Mouse (Mus musculus): Measurements from ENCODE around the gene Nup210l.

- TF ChIP-seq CTCF (IDR thresholded peaks at IDR 0.05; ENCODE audit: control insufficient read depth, insufficient read depth, insufficient read length) (no peak), MAX (IDR thresholded peaks at IDR 0.05) (no peak), CEBPB (IDR thresholded peaks at IDR 0.05; ENCODE audit: low read depth) (no peak), MYOG (IDR thresholded peaks at IDR 0.05; ENCODE audit: control insufficient read depth, extremely low read depth, insufficient read length) (no peak), MYOD1 (IDR thresholded peaks at IDR 0.05; ENCODE audit: control insufficient read depth, insufficient read length, low read depth) (no peak), USF1 (IDR thresholded peaks at IDR 0.05; ENCODE audit: low read depth) (no peak), FOSL1 (IDR thresholded peaks at IDR 0.05; ENCODE audit: insufficient read depth, low read length, poor library complexity, severe bottlenecking) (no peak)
Observed at GRCm38 (mm10) chr3:90086068-90086467, 17.9 kb upstream of the Nup210l start.

Data from C2C12 (cell line).